Mouse (Mus musculus) E14TG2a.4 (cell line): ENCODE results near the gene Olfr222.

ENCODE experiments used
- CTCF ChIP-seq: conservative IDR thresholded peaks from 2 replicates; pipeline ENCODE4 v1.5.1; 2014; ENCODE audit warnings: low read length
- POU5F1 ChIP-seq: IDR thresholded peaks from 2 replicates; pipeline ENCODE4 v1.6.1; 2014; ENCODE audit warnings: low read length, borderline replicate concordance

DNA sequence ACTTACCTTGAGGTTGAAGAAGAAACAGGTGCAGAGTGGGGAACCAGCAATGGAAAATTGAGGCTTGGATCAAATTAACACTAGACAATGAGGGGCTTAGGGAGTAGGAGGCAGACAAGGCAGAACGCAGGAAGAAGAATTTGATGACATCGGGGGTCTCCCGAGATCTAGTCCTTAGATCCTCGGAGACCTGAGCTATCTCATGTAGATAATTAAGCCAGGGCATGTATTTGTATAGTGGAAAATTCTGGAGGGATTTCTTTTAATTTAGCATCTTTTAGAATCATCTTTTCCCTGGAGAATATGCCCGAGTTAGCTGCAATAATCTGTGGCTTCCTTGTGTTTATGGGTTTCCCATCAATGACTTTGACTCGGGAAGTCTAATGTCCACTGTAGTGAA is 17.2 kb upstream of the Olfr222 start, which contains the start of gene Olfr223:
- no peak for TF ChIP-seq CTCF
- TF ChIP-seq POU5F1: no peak
